Mouse (Mus musculus) hematopoietic stem cell, adult 5-6 weeks (primary cell): ENCODE measurements at regions not wholly inside any gene's neighbourhood (a gene's known extent, or its start where the extent isn't known, plus 50 kb on each side); places are given as distances from the start of the nearest gene placed in this dataset.

ENCODE experiments used
- ATAC-seq, 2 experiments: fragments of 125-278 bp in 1 of 2; replicated peaks in 1 of 2; 2 replicates each; pipeline ENCODE4 v1.8.0; 2016 to 2017; ENCODE audit warnings: inconsistent platforms in 2 of 2, mild to moderate bottlenecking in 2 of 2, moderate number of reproducible peaks in 2 of 2, low read depth in 1 of 2, moderate TSS enrichment in 1 of 2; ENCODE audit not compliant: low FRiP score in 2 of 2, poor library complexity in 2 of 2, severe bottlenecking in 2 of 2, insufficient read depth in 1 of 2, low TSS enrichment in 1 of 2

GRCm38 (mm10) chr2:78804931-78805330, 63.0 kb upstream of the Ube2e3 start:
- no peak for ATAC-seq

- no peak for ATAC-seq
Measured at GRCm38 (mm10) chr2:78803543-78803942, 64.4 kb upstream of the Ube2e3 start.

DNA sequence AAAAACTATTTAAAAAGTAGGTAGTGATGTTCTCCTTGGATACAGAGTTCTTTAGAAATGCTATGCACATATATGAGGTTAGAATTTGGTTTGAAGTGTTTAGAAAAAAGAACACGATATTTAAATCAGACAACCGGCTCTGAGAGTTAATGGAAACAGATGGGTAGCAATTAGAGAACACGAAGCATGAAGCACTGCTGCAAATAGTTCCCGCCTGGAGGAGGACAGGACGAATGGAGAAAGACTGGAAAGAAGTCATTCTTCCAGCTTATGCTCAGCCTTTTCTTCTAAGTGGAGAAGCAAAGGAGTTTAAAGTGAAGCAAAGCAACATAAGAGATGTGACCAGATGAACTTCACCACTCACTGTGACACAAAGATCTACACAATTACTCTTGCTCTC, 72.5 kb upstream of the Ube2e3 start:
- no peak for ATAC-seq

DNA sequence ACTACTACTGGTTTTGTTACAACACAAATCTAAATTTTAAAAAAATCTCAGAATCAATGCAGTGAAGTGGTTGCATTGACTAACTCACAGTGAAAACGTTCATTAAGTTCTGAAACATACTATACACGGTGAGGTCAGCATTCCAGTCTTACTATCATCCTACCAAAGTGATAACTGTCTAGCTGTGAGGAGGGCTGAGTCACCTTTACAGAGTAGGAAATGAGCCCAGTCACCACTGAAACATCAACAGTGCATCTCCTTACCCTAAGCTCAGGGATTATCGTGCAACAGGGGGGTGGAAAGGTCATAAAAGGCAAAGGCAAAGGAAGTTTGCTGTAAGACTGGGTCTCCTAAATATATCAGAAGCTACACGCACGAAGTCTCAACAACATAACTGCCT, 73.2 kb upstream of the Ube2e3 start:
- ATAC-seq = no peak

DNA sequence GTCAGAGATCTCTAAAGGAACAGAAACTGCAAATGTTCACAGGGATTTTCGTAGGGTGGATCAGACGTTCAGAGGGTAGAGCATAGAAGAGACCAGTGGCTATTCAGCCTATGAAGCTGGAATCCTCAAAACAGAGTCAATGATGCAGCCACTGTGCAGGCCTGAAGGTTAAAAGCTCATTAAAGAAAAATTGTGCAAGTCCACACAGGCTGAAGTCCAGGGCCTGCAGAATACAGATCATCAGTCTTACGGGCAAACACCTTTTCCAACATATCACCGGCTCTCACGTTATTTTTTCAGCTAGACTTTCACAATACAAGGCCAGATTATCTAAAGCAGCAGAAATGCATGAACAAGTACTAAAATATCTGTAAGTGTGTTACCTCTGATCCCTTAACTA, 78.8 kb upstream of the Ube2e3 start:
- no peak for ATAC-seq

- no peak for ATAC-seq
Measured at GRCm38 (mm10) chr2:78788222-78788621, 79.7 kb upstream of the Ube2e3 start.

- no peak for ATAC-seq
Measured at GRCm38 (mm10) chr2:78779949-78780348, 88.0 kb upstream of the Ube2e3 start.

- no peak for ATAC-seq
Measured at GRCm38 (mm10) chr2:78777589-78777988, 90.3 kb upstream of the Ube2e3 start.

DNA sequence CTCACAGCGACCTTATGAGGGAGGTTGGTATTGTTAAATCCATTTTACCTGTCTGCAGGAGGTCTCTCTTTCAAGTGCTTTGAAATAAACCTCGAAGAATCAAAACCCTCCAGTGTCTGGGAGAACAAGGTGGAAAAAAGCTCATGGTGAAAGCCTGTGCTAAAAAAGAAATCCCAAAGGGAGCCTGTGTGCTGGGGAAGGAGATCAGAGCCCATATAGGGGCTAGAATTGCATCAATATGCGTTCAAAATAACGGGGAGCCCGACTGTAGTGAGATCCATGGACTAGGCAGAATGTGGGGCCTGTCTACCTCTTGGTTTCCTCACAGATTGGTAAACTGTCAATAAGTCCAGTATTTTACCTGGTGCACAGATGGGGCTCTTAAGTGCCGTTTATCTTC, 113.6 kb upstream of the Ube2e3 start:
- ATAC-seq = no peak

GRCm38 (mm10) chr2:78753918-78754317, 114.0 kb upstream of the Ube2e3 start:
- ATAC-seq = no peak

GRCm38 (mm10) chr2:78730161-78730560, 137.8 kb upstream of the Ube2e3 start:
- ATAC-seq = no peak

- no peak for ATAC-seq
Measured at GRCm38 (mm10) chr2:78726060-78726459, 141.9 kb upstream of the Ube2e3 start.

DNA sequence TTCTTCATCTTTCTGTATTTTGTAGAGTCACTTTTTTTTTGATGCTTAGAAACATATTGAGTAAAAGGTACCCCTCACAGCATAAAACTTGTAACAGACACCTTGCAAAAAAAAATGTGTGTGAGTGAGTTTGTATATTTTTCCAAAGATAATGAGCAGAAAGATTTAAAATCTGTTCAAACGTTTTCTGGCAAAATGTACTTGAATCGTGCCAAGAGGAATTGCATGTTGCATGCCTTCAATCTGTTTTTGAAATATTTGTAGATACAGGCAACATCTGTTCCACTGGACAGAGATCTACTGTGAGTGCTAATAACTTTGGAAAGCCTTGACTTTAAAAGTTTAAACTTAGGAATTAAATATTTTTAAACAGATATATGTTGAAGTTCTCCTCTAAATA, 143.5 kb upstream of the Ube2e3 start:
- no peak for ATAC-seq

GRCm38 (mm10) chr2:78723423-78723822, 144.5 kb upstream of the Ube2e3 start:
- ATAC-seq = no peak

DNA sequence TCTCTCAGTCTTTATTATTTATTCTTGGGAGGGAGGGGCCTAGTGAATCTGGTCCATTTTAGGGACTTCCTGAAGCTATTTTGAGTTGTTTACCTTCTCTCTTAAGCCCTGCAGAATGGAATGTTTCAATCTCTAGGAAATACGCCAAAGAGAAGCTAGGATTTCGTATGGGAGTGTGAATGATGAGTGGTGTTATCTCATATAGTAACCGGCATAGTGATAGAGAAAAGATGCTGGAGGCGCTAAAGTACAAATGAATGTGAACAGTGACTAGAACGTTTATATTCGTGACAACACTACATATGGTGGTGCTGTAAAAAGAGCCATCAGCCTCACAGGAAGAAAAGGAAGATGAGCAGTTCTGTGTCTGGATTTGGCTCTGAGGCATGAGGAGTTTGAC, 145.2 kb upstream of the Ube2e3 start:
- no peak for ATAC-seq

- ATAC-seq = no peak
Measured at GRCm38 (mm10) chr2:78718550-78718949, 149.4 kb upstream of the Ube2e3 start.

DNA sequence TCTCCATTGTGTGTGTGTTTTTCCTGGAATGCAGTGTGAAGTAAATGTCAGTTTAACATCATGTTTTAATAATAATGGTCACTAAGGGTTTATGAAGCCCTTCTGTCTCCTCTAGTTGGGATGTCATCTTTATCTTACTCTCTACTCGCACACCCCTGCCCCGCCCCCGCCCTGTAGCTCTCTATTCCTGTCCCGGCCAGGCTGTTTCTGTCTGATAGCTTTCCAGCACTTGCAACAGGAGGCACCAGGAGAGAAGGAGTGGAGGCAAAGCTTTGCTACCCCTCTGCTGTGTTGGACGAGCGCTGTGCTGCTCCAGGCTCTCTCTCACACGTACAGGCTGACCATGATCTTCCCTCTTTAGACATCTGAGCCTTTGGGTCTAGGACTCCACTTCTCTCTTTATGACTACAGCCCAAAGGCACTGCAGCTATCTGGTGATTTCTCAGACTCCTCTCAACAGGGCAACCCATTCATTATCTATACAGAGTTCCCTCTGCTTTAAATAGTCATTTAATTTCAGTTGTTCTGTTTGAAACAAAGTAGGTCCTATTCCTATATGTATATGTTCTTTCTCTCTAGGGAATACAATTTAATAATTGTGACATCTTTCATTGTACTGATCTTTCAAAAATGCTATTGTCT, 151.6 kb upstream of the Ube2e3 start:
- ATAC-seq = no peak

DNA sequence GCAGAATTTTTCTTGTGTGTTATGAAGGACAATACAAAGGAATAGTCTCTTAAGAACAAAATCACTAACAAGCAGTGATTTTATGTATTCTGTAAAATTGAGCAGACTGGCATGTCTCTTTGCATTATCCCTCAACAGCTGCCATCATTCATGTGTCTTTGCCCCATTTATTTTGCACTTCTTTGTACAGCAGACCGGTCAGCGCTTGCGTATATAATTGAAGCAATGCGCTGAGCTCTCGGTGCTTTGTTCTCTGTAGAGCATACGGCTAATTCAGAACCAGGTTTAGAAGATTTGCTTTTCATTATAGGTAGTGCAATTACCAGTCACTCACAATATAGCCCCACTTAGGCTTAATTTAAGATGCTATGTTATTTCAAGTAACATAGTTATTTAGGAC, 173.1 kb upstream of the Ube2e3 start:
- ATAC-seq = no peak

- ATAC-seq = no peak
Measured at GRCm38 (mm10) chr2:78656668-78657067, 211.3 kb upstream of the Ube2e3 start.
